Comparison of ENCODE assay signal across 7 mouse cellular contexts in the genomic region with DNA sequence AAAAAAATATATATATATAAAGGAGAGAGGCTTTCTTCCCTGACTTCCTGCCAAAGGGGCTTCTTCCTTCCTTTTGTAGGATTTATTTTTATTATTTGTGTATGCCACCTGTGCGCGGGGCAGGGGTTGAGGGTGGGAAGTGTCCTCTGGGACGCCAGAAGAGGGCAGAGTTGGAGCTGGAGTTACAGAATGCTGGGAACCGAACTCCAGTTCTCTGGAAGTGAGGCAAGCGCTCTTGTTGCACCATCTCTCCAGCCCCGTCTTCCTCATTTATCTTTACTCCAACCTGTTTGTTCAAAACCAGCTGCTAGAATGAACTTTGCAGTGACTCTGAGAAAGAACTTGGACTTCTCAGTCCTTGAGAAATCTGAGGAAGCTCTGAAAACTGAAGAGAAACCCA. TPM values are rescaled to one million over a fixed set of nuclear protein-coding genes. Genes with fewer than 3 reads are reported as not detected.
DNase-seq lines count a peak whose midpoint lies in the region; ATAC-seq and TF ChIP-seq lines count a peak whose summit lies in the region.

No protein-coding gene starts in this region.

- H3K27ac ChIP-seq in spleen, adult 2 months (ENCODE audit: insufficient read depth, low read length) = peak overlapping the region; percentile 99
- H3K27ac ChIP-seq in embryonic fibroblast, embryonic 13.5 days (ENCODE audit: insufficient read depth, low read length) = peak overlapping the region; percentile 51
- peak overlapping the region; percentile 98 for H3K27ac ChIP-seq in midbrain, embryonic 15.5 days

- DNase-seq in spleen, adult 2 months (ENCODE audit: low read depth in 1 of 2, low spot score in 2 of 2) = no peak
- DNase-seq in spleen, postnatal 4 days (ENCODE audit: low spot score in 2 of 2) = no peak
- DNase-seq in kidney, postnatal 10 days = peak; percentile 39
- no peak for DNase-seq in left cerebral cortex, adult 18-20 months (ENCODE audit: low spot score in 2 of 2)
- no peak for DNase-seq in urinary bladder, postnatal 25 days (ENCODE audit: low spot score)

- H3K36me3 ChIP-seq in spleen, adult 2 months (ENCODE audit: control insufficient read depth, insufficient read depth, low read length) = no peaks in the 10 kb centered on the region
- no peaks in the 10 kb centered on the region for H3K36me3 ChIP-seq in midbrain, embryonic 15.5 days (replicated peaks)

- H3K4me3 ChIP-seq in spleen, adult 2 months (ENCODE audit: extremely low read depth, insufficient read depth, insufficient read length) = peak overlapping the region; percentile 40
- H3K4me3 ChIP-seq in embryonic fibroblast, embryonic 13.5 days (ENCODE audit: insufficient read depth, low read length) = 0 out of 2 replicates have a peak overlapping the region, but pooled peaks have one; percentile 60
- H3K4me3 ChIP-seq in midbrain, embryonic 15.5 days = peak overlapping the region; percentile 70

- peaks cover 35% of the 10 kb centered on the region for H3K4me1 ChIP-seq in spleen, adult 2 months (ENCODE audit: control insufficient read depth, insufficient read depth, insufficient read length)
- no peaks in the 10 kb centered on the region for H3K4me1 ChIP-seq in embryonic fibroblast, embryonic 13.5 days (ENCODE audit: control insufficient read depth, insufficient read depth, low read length)
- H3K4me1 ChIP-seq in midbrain, embryonic 15.5 days = peaks cover 25% of the 10 kb centered on the region

- TF ChIP-seq CTCF in spleen, adult 2 months (IDR thresholded peaks at IDR 0.05; ENCODE audit: extremely low read depth, insufficient read depth, insufficient read length, insufficient replicate concordance) = no peak
- no peak for TF ChIP-seq CTCF in embryonic fibroblast, embryonic 13.5 days (IDR thresholded peaks at IDR 0.05; ENCODE audit: borderline replicate concordance, insufficient read depth, low read length)

- no peak for TF ChIP-seq POLR2A in spleen, adult 2 months (IDR thresholded peaks at IDR 0.05; ENCODE audit: low read depth, low read length)
- TF ChIP-seq POLR2A in embryonic fibroblast, embryonic 13.5 days (IDR thresholded peaks at IDR 0.05; ENCODE audit: low read depth, low read length) = no peak

- peaks cover 1% of the 10 kb centered on the region; the same call in 1 of the 2 replicates for H3K27me3 ChIP-seq in spleen, adult 2 months (ENCODE audit: control insufficient read depth, insufficient read depth, low read length)
- peaks cover 5% of the 10 kb centered on the region; the same call in 1 of the 2 replicates for H3K27me3 ChIP-seq in midbrain, embryonic 15.5 days (replicated peaks)

- peak overlapping the region; percentile 67; the same call in 1 of the 2 replicates for H3K9ac ChIP-seq in midbrain, embryonic 15.5 days

- 5% methylated on average over 6 of the region's 6 CpGs for WGBS in spleen, adult 2 months
- 18% methylated on average over 6 of the region's 6 CpGs for WGBS in midbrain, embryonic 15.5 days

- no peaks in the 10 kb centered on the region for H3K9me3 ChIP-seq in midbrain, embryonic 15.5 days

- peak overlapping the region; percentile 64 for H3K4me2 ChIP-seq in midbrain, embryonic 15.5 days

- ATAC-seq in midbrain, embryonic 15.5 days (replicated peaks) = no peak

RNA-seq across cellular contexts. Expression of gene B9d2, which starts 0.6 kb away (rescaled TPM):
- polyA plus RNA-seq in spleen, adult 2 months (2012; rRNA removed) = 72.0 and 108 TPM in 2 replicates
- polyA plus RNA-seq in embryonic fibroblast, embryonic 13.5 days (2011; ENCODE audit: insufficient read length, low read depth, missing spikeins) = 7.8 and 13.1 TPM in 2 replicates
- 47.3 and 50.9 TPM in 2 replicates for polyA plus RNA-seq in midbrain, embryonic 15.5 days (2015; fragmentation: Nextera tagmentation; extraction: Ambion mirVana)
- total RNA-seq in left cerebral cortex, adult 18-20 months (2021) = 10 to 100 TPM; 22.9 to 24.3 TPM

RNA-seq across cellular contexts. Expression of gene Tmem91, which starts 5.0 kb away (rescaled TPM):
- polyA plus RNA-seq in spleen, adult 2 months (2012; rRNA removed) = 0.35 and 0.61 TPM in 2 replicates
- 0.73 TPM in 1 of 2 replicates, not detected in the other for polyA plus RNA-seq in embryonic fibroblast, embryonic 13.5 days (2011; ENCODE audit: insufficient read length, low read depth, missing spikeins)
- polyA plus RNA-seq in midbrain, embryonic 15.5 days (2015; fragmentation: Nextera tagmentation; extraction: Ambion mirVana) = 53.5 and 54.0 TPM in 2 replicates
- total RNA-seq in left cerebral cortex, adult 18-20 months (2021) = 10 to 100 TPM; 23.6 to 26.5 TPM

RNA-seq across cellular contexts. Expression of gene Tgfb1, which starts 6.8 kb away (rescaled TPM):
- polyA plus RNA-seq in spleen, adult 2 months (2012; rRNA removed) = 152 and 179 TPM in 2 replicates
- 48.0 and 60.5 TPM in 2 replicates for polyA plus RNA-seq in embryonic fibroblast, embryonic 13.5 days (2011; ENCODE audit: insufficient read length, low read depth, missing spikeins)
- polyA plus RNA-seq in midbrain, embryonic 15.5 days (2015; fragmentation: Nextera tagmentation; extraction: Ambion mirVana) = 0.56 and 1.0 TPM in 2 replicates
- total RNA-seq in left cerebral cortex, adult 18-20 months (2021) = 1 to 10 TPM; 7.9 to 9.2 TPM

RNA-seq across cellular contexts. Expression of gene Exosc5, which starts 21.0 kb away (rescaled TPM):
- 79.5 and 111 TPM in 2 replicates for polyA plus RNA-seq in spleen, adult 2 months (2012; rRNA removed)
- 21.6 and 25.3 TPM in 2 replicates for polyA plus RNA-seq in embryonic fibroblast, embryonic 13.5 days (2011; ENCODE audit: insufficient read length, low read depth, missing spikeins)
- 41.0 and 44.9 TPM in 2 replicates for polyA plus RNA-seq in midbrain, embryonic 15.5 days (2015; fragmentation: Nextera tagmentation; extraction: Ambion mirVana)
- 10 to 100 TPM; 23.5 to 24.4 TPM for total RNA-seq in left cerebral cortex, adult 18-20 months (2021)

RNA-seq across cellular contexts. Expression of gene Bckdha, which starts 21.2 kb away (rescaled TPM):
- 81.4 and 108 TPM in 2 replicates for polyA plus RNA-seq in spleen, adult 2 months (2012; rRNA removed)
- polyA plus RNA-seq in embryonic fibroblast, embryonic 13.5 days (2011; ENCODE audit: insufficient read length, low read depth, missing spikeins) = 15.5 and 16.4 TPM in 2 replicates
- polyA plus RNA-seq in midbrain, embryonic 15.5 days (2015; fragmentation: Nextera tagmentation; extraction: Ambion mirVana) = 42.7 and 43.5 TPM in 2 replicates
- 10 to 100 TPM; 35.7 to 40.7 TPM for total RNA-seq in left cerebral cortex, adult 18-20 months (2021)

Comparison
In these comparisons a context has a peak if more than half of its experiments do, and no peak if none do; other contexts are left out.
1. RNA of gene Tmem91, which starts 5.0 kb away (polyA plus RNA-seq): 53.5 to 54.0 TPM in midbrain, embryonic 15.5 days; 0.35 to 0.61 TPM in spleen, adult 2 months and 0.73 TPM in embryonic fibroblast, embryonic 13.5 days; every median in the first group is over 10 times any median in the second.
2. RNA of gene Tgfb1, which starts 6.8 kb away (polyA plus RNA-seq): 152 to 179 TPM in spleen, adult 2 months and 48.0 to 60.5 TPM in embryonic fibroblast, embryonic 13.5 days; 0.56 to 1.0 TPM in midbrain, embryonic 15.5 days; every median in the first group is over 10 times any median in the second.
3. Peak in every context shown above with its lines, with median percentiles within 50 percentile points of each other: H3K27ac ChIP-seq and H3K4me3 ChIP-seq.